Mouse (Mus musculus): Measurements from ENCODE around the gene Txnrd2.

- TF ChIP-seq CTCF (IDR thresholded peaks at IDR 0.05; ENCODE audit: low read depth, low read length) (no peak), POLR2A (IDR thresholded peaks at IDR 0.05; ENCODE audit: borderline replicate concordance, low read depth, low read length) (no peak)
Measured at GRCm38 (mm10) chr16:18386451-18386850, 39.7 kb upstream of the Txnrd2 start.
